In the genomic region with DNA sequence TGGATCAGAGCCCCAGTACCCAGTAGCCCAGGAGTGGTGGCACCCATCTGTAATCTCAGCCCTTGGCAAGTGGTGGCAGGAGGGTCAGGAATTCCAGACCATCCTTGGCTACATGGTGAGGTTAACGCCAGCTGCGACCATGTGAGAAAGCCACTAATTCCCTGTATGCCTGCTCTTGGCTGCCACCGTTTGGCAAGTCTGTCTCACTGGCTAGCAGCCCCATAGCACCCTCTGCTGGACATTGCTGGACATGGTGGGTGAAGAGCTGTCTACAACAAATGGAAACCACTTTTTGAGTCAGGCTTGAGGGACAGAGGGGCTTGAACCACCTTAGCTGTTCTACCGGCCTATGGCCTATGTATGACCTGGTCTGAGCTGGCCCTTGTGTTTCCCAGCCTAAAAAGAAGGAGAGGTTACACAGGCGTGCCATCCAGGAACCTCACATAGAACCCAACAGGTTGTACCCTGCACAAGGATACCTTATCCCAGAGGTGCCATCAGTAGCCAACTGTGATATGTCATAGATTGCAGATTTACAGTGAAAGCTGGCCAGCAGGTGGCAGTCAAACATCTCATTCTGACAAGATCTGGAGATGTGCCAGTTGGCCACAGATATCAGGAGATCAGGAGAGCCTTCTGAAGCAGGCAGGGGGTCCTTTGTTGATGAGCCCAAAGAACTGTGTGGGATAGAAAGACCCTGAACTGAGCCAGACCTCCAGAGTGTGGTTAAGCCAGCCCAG, we compare ENCODE assay signal across 8 mouse cellular contexts. TPM values are rescaled to one million over a fixed set of nuclear protein-coding genes. Genes with fewer than 3 reads are reported as not detected.
DNase-seq lines count a peak whose midpoint lies in the region; ATAC-seq lines count a peak whose summit lies in the region.

No protein-coding gene starts in this region.

- no peak overlapping the region for H3K9ac ChIP-seq in intestine, embryonic 15.5 days
- H3K9ac ChIP-seq in midbrain, embryonic 11.5 days (ENCODE audit: low read length), result peak overlapping the region; percentile 31; the same call in 1 of the 2 replicates

- DNase-seq in cerebellum, postnatal 25 days, result peak; percentile 94 to 96
- peak; percentile 90 to 95 for DNase-seq in frontal cortex, postnatal 36 days (ENCODE audit: low spot score in 2 of 2)
- peak; percentile 91 to 95 for DNase-seq in left cerebral cortex, postnatal 25 days (ENCODE audit: low spot score in 2 of 2)
- peak; percentile 99 for DNase-seq in midbrain, embryonic 11.5 days (ENCODE audit: low spot score, missing footprints)
- DNase-seq in right cerebral cortex, postnatal 36 days (ENCODE audit: low spot score in 2 of 2), result peak; percentile 82 to 85
- DNase-seq in urinary bladder, postnatal 4 days (ENCODE audit: low spot score in 2 of 2), result peak; percentile 84 to 91

- H3K27me3 ChIP-seq in intestine, embryonic 15.5 days (replicated peaks), result no peaks in the 10 kb centered on the region
- no peaks in the 10 kb centered on the region; the same call in 1 of the 2 replicates for H3K27me3 ChIP-seq in midbrain, embryonic 11.5 days (ENCODE audit: control insufficient read depth, insufficient read depth, low read length)

- H3K36me3 ChIP-seq in intestine, embryonic 15.5 days, result no peaks in the 10 kb centered on the region
- no peaks in the 10 kb centered on the region for H3K36me3 ChIP-seq in midbrain, embryonic 11.5 days (ENCODE audit: control insufficient read depth, insufficient read depth, low read length)

- H3K27ac ChIP-seq in intestine, embryonic 15.5 days, result no peak overlapping the region
- H3K27ac ChIP-seq in midbrain, embryonic 11.5 days (ENCODE audit: low read depth, low read length), result no peak overlapping the region

- peak; percentile 91 for ATAC-seq in activated CD4-positive, CD25-positive, alpha-beta regulatory T cell, adult 4 months
- ATAC-seq in intestine, embryonic 15.5 days, result peak; percentile 34; the same call in 1 of the 2 replicates
- ATAC-seq in midbrain, embryonic 11.5 days (ENCODE audit: low FRiP score), result peak; percentile 71; the same call in 1 of the 2 replicates

- H3K9me3 ChIP-seq in intestine, embryonic 15.5 days, result no peaks in the 10 kb centered on the region
- H3K9me3 ChIP-seq in midbrain, embryonic 11.5 days (ENCODE audit: control insufficient read depth, low read length), result no peaks in the 10 kb centered on the region

- intact Hi-C loops in left cerebral cortex, postnatal 25 days (cut with DNase I), result loop anchor here (2.0 to 5.0 kb wide), 2 partner anchors 102 to 194 kb away; partner anchors contain the start of gene BC004004

- H3K4me3 ChIP-seq in intestine, embryonic 15.5 days (replicated peaks), result no peak overlapping the region
- H3K4me3 ChIP-seq in midbrain, embryonic 11.5 days (ENCODE audit: low read depth, low read length), result no peak overlapping the region

- 8% methylated on average over 5 of the region's 5 CpGs for WGBS in intestine, embryonic 15.5 days
- WGBS in midbrain, embryonic 11.5 days, result 10% methylated on average over 5 of the region's 5 CpGs

- H3K4me2 ChIP-seq in intestine, embryonic 15.5 days (replicated peaks), result no peak overlapping the region
- H3K4me2 ChIP-seq in midbrain, embryonic 11.5 days, result no peak overlapping the region

- 0 out of 2 replicates have a peak, but pooled peaks cover 2% of the 10 kb centered on the region for H3K4me1 ChIP-seq in intestine, embryonic 15.5 days (replicated peaks)
- 0 out of 2 replicates have a peak, but pooled peaks cover 2% of the 10 kb centered on the region for H3K4me1 ChIP-seq in midbrain, embryonic 11.5 days (ENCODE audit: control insufficient read depth, insufficient read depth, low read length)

RNA-seq across cellular contexts. Expression of gene Fgd2, which starts 10.4 kb away (rescaled TPM):
- polyA plus RNA-seq in activated CD4-positive, CD25-positive, alpha-beta regulatory T cell, adult 4 months (2017; shearing (Covaris generic)), result 1 to 10 TPM in 1 of 2 experiments, under 1 TPM in 1; 0.79 to 2.5 TPM
- 10.5 and 12.3 TPM in 2 replicates for polyA plus RNA-seq in intestine, embryonic 15.5 days (2015; fragmentation: Nextera tagmentation; extraction: Ambion mirVana)
- 1 to 10 TPM; 5.2 to 6.8 TPM for total RNA-seq in left cerebral cortex, postnatal 25 days (2021)
- polyA plus RNA-seq in midbrain, embryonic 11.5 days (2014; fragmentation: Nextera tagmentation; extraction: Ambion mirVana), result 2.2 and 2.4 TPM in 2 replicates

RNA-seq across cellular contexts. Expression of gene Mtch1, which starts 23.4 kb away (rescaled TPM):
- polyA plus RNA-seq in activated CD4-positive, CD25-positive, alpha-beta regulatory T cell, adult 4 months (2017; shearing (Covaris generic)), result 10 to 100 TPM; 14.6 to 18.4 TPM
- polyA plus RNA-seq in intestine, embryonic 15.5 days (2015; fragmentation: Nextera tagmentation; extraction: Ambion mirVana), result 235 and 275 TPM in 2 replicates
- total RNA-seq in left cerebral cortex, postnatal 25 days (2021), result 100 to 1,000 TPM; 553 to 573 TPM
- polyA plus RNA-seq in midbrain, embryonic 11.5 days (2014; fragmentation: Nextera tagmentation; extraction: Ambion mirVana), result 348 and 375 TPM in 2 replicates

RNA-seq across cellular contexts. Expression of gene Pi16, which starts 53.7 kb away (rescaled TPM):
- under 1 TPM; 0.38 to 0.49 TPM for polyA plus RNA-seq in activated CD4-positive, CD25-positive, alpha-beta regulatory T cell, adult 4 months (2017; shearing (Covaris generic))
- 0.72 and 0.98 TPM in 2 replicates for polyA plus RNA-seq in intestine, embryonic 15.5 days (2015; fragmentation: Nextera tagmentation; extraction: Ambion mirVana)
- 1 to 10 TPM; 1.1 to 1.5 TPM for total RNA-seq in left cerebral cortex, postnatal 25 days (2021)
- 0.56 and 0.57 TPM in 2 replicates for polyA plus RNA-seq in midbrain, embryonic 11.5 days (2014; fragmentation: Nextera tagmentation; extraction: Ambion mirVana)

Comparison
In these comparisons a context has a peak if more than half of its experiments do, and no peak if none do; other contexts are left out.
1. ATAC-seq: peak in every context shown above with its lines; median percentile 91 in activated CD4-positive, CD25-positive, alpha-beta regulatory T cell, adult 4 months; 71 in midbrain, embryonic 11.5 days; 34 in intestine, embryonic 15.5 days.
2. RNA of gene Mtch1, which starts 23.4 kb away (polyA plus RNA-seq): 348 to 375 TPM in midbrain, embryonic 11.5 days and 235 to 275 TPM in intestine, embryonic 15.5 days; 14.6 to 18.4 TPM in activated CD4-positive, CD25-positive, alpha-beta regulatory T cell, adult 4 months; every median in the first group is over 10 times any median in the second.
3. Peak in every context shown above with its lines, with median percentiles within 50 percentile points of each other: DNase-seq.